Mouse (Mus musculus): Measurements from ENCODE around the gene Slc35g2. TPM values are rescaled to one million over a fixed set of nuclear protein-coding genes. Genes with fewer than 3 reads are reported as not detected.

The Slc35g2 gene
- total RNA-seq, 1 experiment: 2.1 TPM

GRCm38 (mm10) chr9:100605522-100605921 lies 34.6 kb upstream of the Slc35g2 start:
- H3K4me1 ChIP-seq (ENCODE audit: control insufficient read depth in 2 of 2, insufficient read depth in 2 of 2, low read length in 2 of 2, poor library complexity in 1 of 2): peaks cover 3 to 4% of the 10 kb centered on the region in 2 experiments; a peak in 2 of 4 replicates
- in situ Hi-C loops (cut with MboI; ENCODE audit: low sequenced_read_pairs in 2 of 2, unreplicated experiment in 2 of 2): no loop called here
- peak overlapping the region; percentile 45 for H3K27ac ChIP-seq (ENCODE audit: insufficient read depth, low read depth, low read length, poor library complexity, severe bottlenecking)
- DNase-seq (ENCODE audit: low read depth, low spot score): peak; percentile 28
- no peaks in the 10 kb centered on the region for H3K36me3 ChIP-seq (ENCODE audit: control insufficient read depth, insufficient read depth, low read length, poor library complexity, severe bottlenecking)
- no peak overlapping the region for H3K9ac ChIP-seq (ENCODE audit: insufficient read depth, low read depth, low read length, poor library complexity, severe bottlenecking)
- H3K4me3 ChIP-seq (ENCODE audit: insufficient read depth in 1 of 2, low read depth in 1 of 2, low read length in 2 of 2, poor library complexity in 1 of 2, severe bottlenecking in 1 of 2): no peak overlapping the region
- H3K9me3 ChIP-seq (ENCODE audit: control insufficient read depth, insufficient read depth, low read depth, low read length): no peaks in the 10 kb centered on the region
- no peak for TF ChIP-seq ZNF384 (IDR thresholded peaks at IDR 0.05; ENCODE audit: low read depth, low read length)
- no peak for TF ChIP-seq HCFC1 (IDR thresholded peaks at IDR 0.05; ENCODE audit: borderline replicate concordance, insufficient read depth, low read length)
- TF ChIP-seq CHD2 (IDR thresholded peaks at IDR 0.05; ENCODE audit: low read depth, low read length): no peak
- no peak for TF ChIP-seq MAFK (IDR thresholded peaks at IDR 0.05; ENCODE audit: insufficient read depth, low read depth, low read length)

- Histone ChIP-seq H3K9me3 (ENCODE audit: control insufficient read depth, insufficient read depth, low read depth, low read length) (no peaks in the 10 kb centered on the region), H3K4me1 (ENCODE audit: control insufficient read depth in 2 of 2, insufficient read depth in 2 of 2, low read length in 2 of 2, poor library complexity in 1 of 2) (peaks cover 3 to 4% of the 10 kb centered on the region in 2 experiments; a peak in 2 of 4 replicates), H3K27ac (ENCODE audit: insufficient read depth, low read depth, low read length, poor library complexity, severe bottlenecking) (no peak overlapping the region), H3K4me3 (ENCODE audit: insufficient read depth in 1 of 2, low read depth in 1 of 2, low read length in 2 of 2, poor library complexity in 1 of 2, severe bottlenecking in 1 of 2) (no peak overlapping the region), H3K9ac (ENCODE audit: insufficient read depth, low read depth, low read length, poor library complexity, severe bottlenecking) (no peak overlapping the region), H3K36me3 (ENCODE audit: control insufficient read depth, insufficient read depth, low read length, poor library complexity, severe bottlenecking) (no peaks in the 10 kb centered on the region)
- TF ChIP-seq ZNF384 (IDR thresholded peaks at IDR 0.05; ENCODE audit: low read depth, low read length) (no peak), ZC3H11A (IDR thresholded peaks at IDR 0.05; ENCODE audit: borderline replicate concordance, low read depth, low read length) (no peak), HCFC1 (IDR thresholded peaks at IDR 0.05; ENCODE audit: borderline replicate concordance, insufficient read depth, low read length) (no peak), CHD2 (IDR thresholded peaks at IDR 0.05; ENCODE audit: low read depth, low read length) (no peak), MAFK (IDR thresholded peaks at IDR 0.05; ENCODE audit: insufficient read depth, low read depth, low read length) (no peak)
- DNase-seq (ENCODE audit: low read depth, low spot score): no peak
- in situ Hi-C loops (cut with MboI; ENCODE audit: low sequenced_read_pairs in 2 of 2, unreplicated experiment in 2 of 2): no loop called here
Measured at GRCm38 (mm10) chr9:100603156-100603555, 32.3 kb upstream of the Slc35g2 start.

- no peak for TF ChIP-seq HCFC1 (IDR thresholded peaks at IDR 0.05; ENCODE audit: borderline replicate concordance, insufficient read depth, low read length)
- TF ChIP-seq MAFK (IDR thresholded peaks at IDR 0.05; ENCODE audit: insufficient read depth, low read depth, low read length): no peak
- no peak for TF ChIP-seq ZC3H11A (IDR thresholded peaks at IDR 0.05; ENCODE audit: borderline replicate concordance, low read depth, low read length)
- no peak for TF ChIP-seq CHD2 (IDR thresholded peaks at IDR 0.05; ENCODE audit: low read depth, low read length)
- no peak for TF ChIP-seq ZNF384 (IDR thresholded peaks at IDR 0.05; ENCODE audit: low read depth, low read length)
- DNase-seq (ENCODE audit: low read depth, low spot score): no peak
- H3K9ac ChIP-seq (ENCODE audit: insufficient read depth, low read depth, low read length, poor library complexity, severe bottlenecking): no peak overlapping the region
- no peaks in the 10 kb centered on the region for H3K9me3 ChIP-seq (ENCODE audit: control insufficient read depth, insufficient read depth, low read depth, low read length)
- no peak overlapping the region for H3K4me3 ChIP-seq (ENCODE audit: insufficient read depth in 1 of 2, low read depth in 1 of 2, low read length in 2 of 2, poor library complexity in 1 of 2, severe bottlenecking in 1 of 2)
- in situ Hi-C loops (cut with MboI; ENCODE audit: low sequenced_read_pairs in 2 of 2, unreplicated experiment in 2 of 2): no loop called here
- no peaks in the 10 kb centered on the region for H3K36me3 ChIP-seq (ENCODE audit: control insufficient read depth, insufficient read depth, low read length, poor library complexity, severe bottlenecking)
- H3K4me1 ChIP-seq (ENCODE audit: control insufficient read depth in 2 of 2, insufficient read depth in 2 of 2, low read length in 2 of 2, poor library complexity in 1 of 2): peaks cover 4 to 6% of the 10 kb centered on the region in 2 experiments; a peak in 3 of 4 replicates
- H3K27ac ChIP-seq (ENCODE audit: insufficient read depth, low read depth, low read length, poor library complexity, severe bottlenecking): no peak overlapping the region
Measured at GRCm38 (mm10) chr9:100602130-100602529, 31.2 kb upstream of the Slc35g2 start.

GRCm38 (mm10) chr9:100599761-100600328 lies 29.0 kb upstream of the Slc35g2 start:
- Histone ChIP-seq H3K4me1 (ENCODE audit: control insufficient read depth in 2 of 2, insufficient read depth in 2 of 2, low read length in 2 of 2, poor library complexity in 1 of 2) (peaks cover 0 to 5% of the 10 kb centered on the region in 2 experiments; a peak in 2 of 4 replicates), H3K36me3 (ENCODE audit: control insufficient read depth, insufficient read depth, low read length, poor library complexity, severe bottlenecking) (no peaks in the 10 kb centered on the region), H3K9ac (ENCODE audit: insufficient read depth, low read depth, low read length, poor library complexity, severe bottlenecking) (no peak overlapping the region), H3K27ac (ENCODE audit: insufficient read depth, low read depth, low read length, poor library complexity, severe bottlenecking) (no peak overlapping the region), H3K4me3 (ENCODE audit: insufficient read depth in 1 of 2, low read depth in 1 of 2, low read length in 2 of 2, poor library complexity in 1 of 2, severe bottlenecking in 1 of 2) (no peak overlapping the region), H3K9me3 (ENCODE audit: control insufficient read depth, insufficient read depth, low read depth, low read length) (no peaks in the 10 kb centered on the region)
- no peak for DNase-seq (ENCODE audit: low read depth, low spot score)
- in situ Hi-C loops (cut with MboI; ENCODE audit: low sequenced_read_pairs in 2 of 2, unreplicated experiment in 2 of 2): no loop called here
- TF ChIP-seq MAFK (IDR thresholded peaks at IDR 0.05; ENCODE audit: insufficient read depth, low read depth, low read length) (no peak), ZC3H11A (IDR thresholded peaks at IDR 0.05; ENCODE audit: borderline replicate concordance, low read depth, low read length) (no peak), HCFC1 (IDR thresholded peaks at IDR 0.05; ENCODE audit: borderline replicate concordance, insufficient read depth, low read length) (no peak), CHD2 (IDR thresholded peaks at IDR 0.05; ENCODE audit: low read depth, low read length) (no peak)

All from ES-E14 (cell line).